Mouse (Mus musculus): Measurements from ENCODE around the gene Haus5. TPM values are rescaled to one million over a fixed set of nuclear protein-coding genes. Genes with fewer than 3 reads are reported as not detected.

Gene Haus5
- polyA plus RNA-seq, 1 experiment = 17.8 TPM

GRCm38 (mm10) chr7:30618658-30619057 lies 46.1 kb downstream of the Haus5 start:
- H3K9ac ChIP-seq (ENCODE audit: low read depth, poor library complexity, severe bottlenecking) = no peak overlapping the region
- no peak overlapping the region for H3K27ac ChIP-seq (ENCODE audit: insufficient read depth, low read length)
- H3K36me3 ChIP-seq (ENCODE audit: control insufficient read depth, insufficient read depth, low read length, poor library complexity, severe bottlenecking) = peaks cover 23% of the 10 kb centered on the region
- H3K27me3 ChIP-seq (ENCODE audit: control insufficient read depth, insufficient read depth, low read length, poor library complexity, severe bottlenecking) = no peaks in the 10 kb centered on the region
- H3K9me3 ChIP-seq (replicated peaks; ENCODE audit: control insufficient read depth, insufficient read depth, low read length, poor library complexity, severe bottlenecking) = no peaks in the 10 kb centered on the region
- no peak overlapping the region for H3K4me3 ChIP-seq (ENCODE audit: low read depth, low read length)
- TF ChIP-seq CTCF (IDR thresholded peaks at IDR 0.05; ENCODE audit: low read depth, low read length) (no peak), POLR2A (IDR thresholded peaks at IDR 0.05; ENCODE audit: insufficient read depth, low read length) (no peak), EP300 (IDR thresholded peaks at IDR 0.05; ENCODE audit: insufficient read depth, low read depth, low read length) (no peak)
- no peaks in the 10 kb centered on the region for H3K4me1 ChIP-seq (ENCODE audit: control insufficient read depth, insufficient read depth, low read length)

- Histone ChIP-seq H3K36me3 (ENCODE audit: control insufficient read depth, insufficient read depth, low read length, poor library complexity, severe bottlenecking) (peaks cover 13% of the 10 kb centered on the region), H3K4me3 (ENCODE audit: low read depth, low read length) (no peak overlapping the region), H3K9me3 (replicated peaks; ENCODE audit: control insufficient read depth, insufficient read depth, low read length, poor library complexity, severe bottlenecking) (no peaks in the 10 kb centered on the region), H3K27ac (ENCODE audit: insufficient read depth, low read length) (peak overlapping the region; percentile 51), H3K9ac (ENCODE audit: low read depth, poor library complexity, severe bottlenecking) (no peak overlapping the region), H3K27me3 (ENCODE audit: control insufficient read depth, insufficient read depth, low read length, poor library complexity, severe bottlenecking) (no peaks in the 10 kb centered on the region), H3K4me1 (ENCODE audit: control insufficient read depth, insufficient read depth, low read length) (no peaks in the 10 kb centered on the region)
- TF ChIP-seq CTCF (IDR thresholded peaks at IDR 0.05; ENCODE audit: low read depth, low read length) (no peak), POLR2A (IDR thresholded peaks at IDR 0.05; ENCODE audit: insufficient read depth, low read length) (no peak), EP300 (IDR thresholded peaks at IDR 0.05; ENCODE audit: insufficient read depth, low read depth, low read length) (no peak)
Measured at GRCm38 (mm10) chr7:30615049-30615760, 49.6 kb downstream of the Haus5 start.

DNA sequence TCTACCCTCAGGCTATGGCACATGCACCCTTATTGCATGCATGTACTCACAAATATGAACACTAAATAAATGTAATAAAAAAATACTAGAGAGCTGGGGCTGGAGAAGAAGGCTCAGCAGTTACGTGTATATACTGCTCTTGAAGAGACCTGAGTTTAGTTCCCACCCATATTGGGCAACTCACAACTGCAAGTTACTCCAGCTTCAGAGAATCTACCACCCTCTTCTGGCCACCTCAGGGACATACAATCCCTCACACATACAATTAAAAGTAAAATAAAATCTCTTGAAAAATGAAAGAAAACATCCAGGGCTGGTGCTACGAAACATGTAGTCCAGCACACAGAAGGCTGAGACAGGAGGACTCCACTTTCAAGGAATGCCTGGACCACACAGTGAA lies 50.3 kb downstream of the Haus5 start:
- Histone ChIP-seq H3K4me1 (ENCODE audit: control insufficient read depth, insufficient read depth, low read length) (peaks cover 2% of the 10 kb centered on the region), H3K27ac (ENCODE audit: insufficient read depth, low read length) (peak overlapping the region; percentile 51; the same call in 1 of the 2 replicates), H3K27me3 (ENCODE audit: control insufficient read depth, insufficient read depth, low read length, poor library complexity, severe bottlenecking) (no peaks in the 10 kb centered on the region), H3K36me3 (ENCODE audit: control insufficient read depth, insufficient read depth, low read length, poor library complexity, severe bottlenecking) (peaks cover 13% of the 10 kb centered on the region), H3K9ac (ENCODE audit: low read depth, poor library complexity, severe bottlenecking) (no peak overlapping the region), H3K4me3 (ENCODE audit: low read depth, low read length) (no peak overlapping the region), H3K9me3 (replicated peaks; ENCODE audit: control insufficient read depth, insufficient read depth, low read length, poor library complexity, severe bottlenecking) (no peaks in the 10 kb centered on the region)
- TF ChIP-seq EP300 (IDR thresholded peaks at IDR 0.05; ENCODE audit: insufficient read depth, low read depth, low read length) = no peak
- TF ChIP-seq CTCF (IDR thresholded peaks at IDR 0.05; ENCODE audit: low read depth, low read length) = no peak
- no peak for TF ChIP-seq POLR2A (IDR thresholded peaks at IDR 0.05; ENCODE audit: insufficient read depth, low read length)

GRCm38 (mm10) chr7:30613529-30614112 lies 51.2 kb downstream of the Haus5 start:
- Histone ChIP-seq H3K36me3 (ENCODE audit: control insufficient read depth, insufficient read depth, low read length, poor library complexity, severe bottlenecking) (peaks cover 8% of the 10 kb centered on the region), H3K27ac (ENCODE audit: insufficient read depth, low read length) (no peak overlapping the region), H3K4me1 (ENCODE audit: control insufficient read depth, insufficient read depth, low read length) (peaks cover 2% of the 10 kb centered on the region), H3K9ac (ENCODE audit: low read depth, poor library complexity, severe bottlenecking) (no peak overlapping the region), H3K27me3 (ENCODE audit: control insufficient read depth, insufficient read depth, low read length, poor library complexity, severe bottlenecking) (no peaks in the 10 kb centered on the region), H3K4me3 (ENCODE audit: low read depth, low read length) (no peak overlapping the region), H3K9me3 (replicated peaks; ENCODE audit: control insufficient read depth, insufficient read depth, low read length, poor library complexity, severe bottlenecking) (no peaks in the 10 kb centered on the region)
- no peak for TF ChIP-seq EP300 (IDR thresholded peaks at IDR 0.05; ENCODE audit: insufficient read depth, low read depth, low read length)
- no peak for TF ChIP-seq POLR2A (IDR thresholded peaks at IDR 0.05; ENCODE audit: insufficient read depth, low read length)
- peak; percentile 72 for TF ChIP-seq CTCF (IDR thresholded peaks at IDR 0.05; ENCODE audit: low read depth, low read length)

DNA sequence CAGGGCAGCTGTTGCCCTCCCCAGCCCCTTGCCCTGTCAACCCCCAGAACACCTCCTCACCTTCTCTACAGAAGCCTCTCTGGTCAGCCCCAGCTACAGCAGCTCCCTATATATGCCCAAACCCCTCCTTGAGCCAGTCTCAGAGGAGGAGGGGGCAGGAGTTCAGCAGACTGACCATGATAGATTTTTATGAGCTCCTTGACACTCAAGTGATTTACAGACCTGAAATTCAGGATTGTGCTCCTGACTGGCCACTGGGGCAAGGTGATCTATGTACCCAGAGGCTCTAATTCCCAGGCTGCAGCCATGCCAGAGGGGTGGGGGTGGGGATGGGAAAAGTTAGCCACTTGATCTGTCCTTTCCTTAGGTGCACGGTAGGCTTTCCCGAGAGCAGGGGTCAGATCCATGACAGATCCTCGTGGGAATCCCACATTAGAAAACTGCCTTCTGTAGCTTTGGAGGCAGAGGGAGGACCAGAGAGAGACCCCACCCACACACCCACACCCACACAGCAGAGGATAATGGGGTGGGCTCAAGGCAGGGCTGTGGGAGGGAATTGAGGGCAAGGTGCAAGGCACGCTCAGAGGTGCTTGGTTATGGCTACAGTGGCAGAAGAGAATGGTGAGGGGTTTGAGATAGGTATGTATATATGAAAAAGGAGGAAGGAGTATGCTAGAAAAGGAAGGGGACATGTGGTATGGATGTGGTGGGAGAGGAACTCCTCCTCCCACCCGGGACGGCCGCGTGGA lies 52.0 kb downstream of the Haus5 start, which contains the start of gene Upk1a:
TSS of gene Upk1a (minus strand) at position 194 of the 749 bp plus-strand sequence.
- no peak within 1 kb of the TSS for H3K27ac ChIP-seq (ENCODE audit: insufficient read depth, low read length)
- no peaks in the 10 kb centered on the region for H3K9me3 ChIP-seq (replicated peaks; ENCODE audit: control insufficient read depth, insufficient read depth, low read length, poor library complexity, severe bottlenecking)
- no peak within 1 kb of the TSS for H3K9ac ChIP-seq (ENCODE audit: low read depth, poor library complexity, severe bottlenecking)
- peaks cover 3% of the 10 kb centered on the region; the same call in 1 of the 2 replicates for H3K36me3 ChIP-seq (ENCODE audit: control insufficient read depth, insufficient read depth, low read length, poor library complexity, severe bottlenecking)
- no peaks in the 10 kb centered on the region for H3K27me3 ChIP-seq (ENCODE audit: control insufficient read depth, insufficient read depth, low read length, poor library complexity, severe bottlenecking)
- no peak within 1 kb of the TSS for H3K4me3 ChIP-seq (ENCODE audit: low read depth, low read length)
- TF ChIP-seq POLR2A (IDR thresholded peaks at IDR 0.05; ENCODE audit: insufficient read depth, low read length) (no peak), EP300 (IDR thresholded peaks at IDR 0.05; ENCODE audit: insufficient read depth, low read depth, low read length) (no peak)
- peaks cover 2% of the 10 kb centered on the region for H3K4me1 ChIP-seq (ENCODE audit: control insufficient read depth, insufficient read depth, low read length)

All from ES-Bruce4 (cell line).